Mouse (Mus musculus) liver, embryonic 14.5 days (tissue): ENCODE results near the gene Inpp5b.

Source experiments
- CTCF ChIP-seq: IDR thresholded peaks from 2 replicates; pipeline ENCODE4 v1.5.1; 2016; ENCODE audit warnings: antibody characterized with exemption, low read depth, control low read depth
- EP300 ChIP-seq: IDR thresholded peaks from 2 replicates; pipeline ENCODE4 v1.6.1; 2016; ENCODE audit warnings: antibody characterized with exemption, low read depth

GRCm38 (mm10) chr4:124766566-124766940 lies 24.9 kb downstream of the Inpp5b start:
- TF ChIP-seq CTCF, result no peak
- no peak for TF ChIP-seq EP300
